Mouse (Mus musculus) neural tube, postnatal 0 days (tissue): ENCODE measurements around the gene Camta1. TPM values are rescaled to one million over a fixed set of nuclear protein-coding genes. Genes with fewer than 3 reads are reported as not detected.

Experiments used
- polyA plus RNA-seq: library from polyadenylated mRNA; unstranded; fragments of >200 nt; fragmentation: Nextera tagmentation; extraction: Ambion mirVana; gene quantifications from 2 replicates; pipeline ENCODE4 v1.2.1, GENCODE M21; 2015

The Camta1 gene
- polyA plus RNA-seq = 164 and 171 TPM in 2 replicates

DNA sequence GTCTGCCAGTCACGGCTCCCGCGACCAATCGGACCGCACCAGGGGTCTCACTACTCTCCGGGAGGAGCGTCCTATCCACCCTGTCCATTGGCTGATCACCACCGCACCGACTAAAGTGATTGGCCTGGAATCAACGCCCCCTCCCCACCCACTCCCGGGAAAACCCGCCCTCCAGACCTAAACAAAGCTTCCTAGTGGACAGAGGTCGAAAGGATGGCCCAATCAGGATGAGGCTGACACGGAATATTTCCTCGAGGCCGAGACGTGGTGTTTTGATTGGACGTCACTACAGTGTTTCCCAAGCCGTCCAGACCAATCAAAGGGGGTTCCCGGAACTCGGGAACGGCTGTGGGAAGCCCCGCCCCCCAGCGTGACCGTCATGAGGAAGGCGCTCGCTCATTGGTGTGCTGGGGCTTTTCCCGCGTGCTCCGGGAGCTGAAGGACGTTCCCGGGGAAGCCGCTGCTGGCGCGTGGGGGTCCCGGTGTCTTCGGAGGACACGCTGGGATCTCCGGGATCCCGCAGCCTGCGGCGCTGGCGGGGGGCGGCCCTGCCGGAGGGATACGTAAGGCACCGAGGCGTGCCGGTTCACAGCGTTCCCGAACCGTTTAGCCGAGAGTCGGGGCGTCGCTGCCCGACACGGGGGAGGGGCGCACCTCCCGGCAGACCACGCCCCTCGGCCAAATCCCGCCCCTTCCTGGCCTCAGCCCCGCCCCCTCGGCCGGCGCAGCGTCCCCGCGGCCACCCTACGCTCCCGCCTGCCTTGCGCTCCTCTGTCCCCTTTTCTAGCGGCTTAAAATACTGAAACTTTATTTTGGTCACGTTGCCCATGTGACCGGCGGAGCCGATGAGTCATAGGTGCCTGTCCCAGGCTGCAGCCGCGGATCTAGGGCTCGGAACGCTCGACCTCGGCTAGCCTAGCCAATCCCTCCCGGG is at the start of gene Camta1:
Gene Camta1 (minus strand): TSS at position 71 of the 934 bp plus-strand sequence.

DNA sequence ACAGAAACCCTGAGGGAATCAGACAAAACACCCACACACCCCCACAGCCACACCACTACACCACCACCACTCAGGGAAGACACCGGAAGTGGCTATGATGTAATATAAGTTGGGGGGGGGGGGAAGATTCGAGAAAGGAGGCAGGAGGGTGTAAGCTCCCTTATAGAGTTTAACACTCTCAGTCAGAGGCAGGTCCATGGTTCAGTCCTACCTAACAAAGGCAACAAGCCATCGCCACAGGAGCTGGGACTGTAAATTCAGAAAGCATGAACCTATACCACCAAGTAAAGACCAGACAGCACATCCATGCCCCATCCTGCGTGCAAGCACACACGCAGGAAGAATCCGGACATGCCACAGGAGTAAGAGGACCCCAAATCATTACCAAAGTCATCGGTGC is 772.4 kb downstream of the Camta1 start, which contains the start of gene Gm13090:
Gene Gm13090 (plus strand): TSS at position 301 of the 400 bp plus-strand sequence.

DNA sequence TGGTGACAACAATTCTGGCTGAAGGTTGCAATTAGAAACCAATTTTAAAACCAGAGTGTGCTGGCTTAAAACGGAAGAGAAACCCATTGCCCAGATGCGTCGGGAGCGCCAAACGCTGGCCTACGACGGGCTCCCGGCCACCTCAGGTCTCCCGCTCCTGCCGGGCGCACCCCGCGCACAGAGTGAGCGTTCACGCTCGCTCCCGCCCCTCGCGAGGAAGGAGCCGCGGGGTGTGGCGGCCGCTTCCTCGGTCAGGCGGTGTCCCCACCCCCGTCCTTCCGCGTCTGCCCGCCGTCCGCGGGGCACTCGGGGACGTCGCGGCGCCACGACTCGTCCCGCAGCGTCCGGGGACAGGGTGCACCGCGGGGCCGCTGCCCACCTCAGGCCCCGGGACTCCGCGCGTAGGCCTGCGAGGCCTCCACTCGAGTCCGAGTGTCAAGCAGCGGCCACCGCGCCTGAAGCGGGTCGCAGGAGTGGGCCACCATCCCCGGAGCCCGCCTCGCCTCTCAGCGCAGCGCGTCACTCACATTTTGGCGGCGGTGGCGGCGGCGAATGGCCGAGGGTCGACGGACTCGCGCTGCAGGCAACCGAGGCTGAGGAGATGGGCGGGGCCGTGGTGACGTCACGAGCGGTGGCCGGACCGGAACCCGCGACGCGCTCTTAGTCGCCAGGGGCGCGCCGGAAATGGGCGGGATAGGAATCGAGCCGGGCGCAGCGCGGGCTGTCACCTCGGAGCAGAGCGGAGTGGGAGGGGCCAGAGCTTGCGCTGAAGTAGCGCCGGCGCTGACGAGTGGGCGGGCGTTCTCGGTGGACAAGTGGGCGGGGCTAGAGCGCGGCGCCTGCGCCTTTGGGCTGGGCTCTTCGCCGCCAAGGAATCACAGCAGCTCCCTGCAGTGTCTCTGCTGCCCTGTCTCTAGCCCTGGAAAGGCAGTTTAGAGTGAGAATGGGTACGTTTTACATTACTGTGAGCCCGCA is 804.0 kb downstream of the Camta1 start, which contains the start of gene Vamp3:
Gene Vamp3 (minus strand): TSS at position 617 of the 975 bp plus-strand sequence.

DNA sequence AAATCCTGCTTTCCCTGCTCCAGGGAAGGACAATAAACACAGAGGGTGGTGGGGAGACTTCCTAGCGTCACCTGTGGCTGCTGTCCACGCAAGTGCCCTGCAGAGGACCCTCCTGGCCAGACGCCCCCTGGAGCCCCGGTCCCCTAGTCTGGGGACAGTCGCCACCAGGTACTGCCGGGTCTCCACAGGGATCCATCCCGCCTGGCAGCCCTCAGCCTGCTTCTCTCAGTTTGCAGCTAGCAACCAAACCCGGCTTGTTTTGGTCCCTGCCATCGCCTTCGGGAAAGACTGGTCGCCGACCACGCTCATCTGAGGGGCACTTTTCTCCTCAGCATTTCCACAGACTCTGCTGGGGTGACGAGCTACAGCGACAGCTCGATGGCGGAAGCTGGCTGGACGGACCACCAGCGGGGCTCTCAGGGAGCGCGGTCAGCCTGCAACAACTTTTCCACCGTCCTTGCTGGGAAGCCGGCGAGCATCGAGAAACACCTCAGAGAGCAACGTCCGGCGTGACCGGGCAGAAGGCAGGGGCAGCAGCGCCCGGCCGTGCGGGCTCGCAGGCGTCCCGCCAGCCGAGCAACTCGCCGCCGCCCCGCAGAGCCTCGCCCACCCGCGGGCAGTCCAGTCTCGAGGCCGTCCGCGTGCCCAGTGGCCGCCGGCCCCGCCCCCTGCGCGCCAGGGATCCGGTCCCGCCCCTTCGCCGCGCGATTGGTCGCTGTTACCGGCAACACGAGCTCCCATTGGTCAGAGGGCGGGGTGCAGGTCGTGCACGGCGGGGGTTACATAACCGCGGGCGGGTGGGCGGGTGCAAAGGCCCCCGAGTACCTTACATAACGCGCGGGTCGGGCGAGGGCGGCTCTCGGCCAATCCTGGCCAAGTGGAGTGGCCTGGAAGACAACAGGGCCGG is 817.4 kb downstream of the Camta1 start, which contains the start of gene Per3:
Gene Per3 (minus strand): TSS at position 629 of the 907 bp plus-strand sequence.

DNA sequence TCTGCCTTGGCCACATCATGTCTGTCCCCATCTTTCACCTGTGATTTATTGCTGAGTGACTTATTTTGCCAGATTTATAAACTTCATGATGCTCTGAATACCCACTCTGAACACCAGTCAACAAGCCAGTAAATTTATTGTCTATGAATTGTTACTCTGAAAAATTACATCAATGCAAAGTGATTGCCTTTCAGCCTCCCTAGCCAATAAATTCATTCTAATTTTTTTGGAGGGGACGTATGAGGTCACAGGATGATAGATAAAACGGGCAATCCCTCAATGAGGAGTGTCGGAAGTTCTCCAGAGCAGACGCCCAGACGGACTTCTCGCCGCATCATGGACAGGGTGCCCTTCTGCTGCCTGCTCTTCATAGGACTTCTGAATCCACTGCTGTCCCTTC is 864.9 kb downstream of the Camta1 start, which contains the start of gene Uts2:
Gene Uts2 (plus strand): TSS at position 301 of the 400 bp plus-strand sequence.

DNA sequence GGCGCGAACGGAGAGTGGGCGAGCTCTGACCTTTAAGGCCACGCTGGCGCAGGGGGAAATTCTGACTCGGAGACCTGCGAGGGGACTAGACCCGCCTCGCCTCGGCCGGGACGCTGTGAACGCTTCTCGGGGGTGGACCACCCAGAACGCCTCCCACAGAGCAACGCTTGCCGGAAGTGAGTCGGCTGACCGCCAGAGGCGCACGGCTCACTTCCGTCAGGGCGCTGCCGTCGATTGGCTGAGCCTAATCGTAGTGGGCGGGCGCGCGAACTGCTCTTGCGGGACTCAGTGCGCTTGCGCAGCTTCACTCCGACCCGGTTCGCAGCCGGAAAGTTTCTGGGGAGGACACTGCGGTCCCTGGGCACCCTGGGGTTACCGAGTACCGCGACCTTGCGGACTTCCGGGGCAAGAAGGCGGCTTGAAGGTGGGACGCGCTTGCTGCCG is 947.4 kb downstream of the Camta1 start, which contains the start of the genes Park7 and Tnfrsf9:
Gene Park7 (minus strand): TSS at position 148 of the 444 bp plus-strand sequence.
Gene Tnfrsf9 (plus strand): TSS at position 273 of the 444 bp plus-strand sequence.

Other genes starting within 250 kb of the Camta1 start
- 62.2 and 65.8 TPM in 2 replicates for gene Dnajc11, start 71.8 kb upstream of the Camta1 start, polyA plus RNA-seq
- gene Thap3, start 127.1 kb upstream of the Camta1 start, polyA plus RNA-seq = 40.0 and 49.2 TPM in 2 replicates
- 17.9 and 19.1 TPM in 2 replicates for gene Phf13, start 134.4 kb upstream of the Camta1 start, polyA plus RNA-seq
- 5.3 and 5.5 TPM in 2 replicates for gene Klhl21, start 146.9 kb upstream of the Camta1 start, polyA plus RNA-seq
- 11.9 and 13.2 TPM in 2 replicates for gene Zbtb48, start 165.8 kb upstream of the Camta1 start, polyA plus RNA-seq
- gene Tas1r1, start 176.7 kb upstream of the Camta1 start, polyA plus RNA-seq = 1.9 and 2.0 TPM in 2 replicates
- gene Nol9, start 177.4 kb upstream of the Camta1 start, polyA plus RNA-seq = 19.8 and 21.2 TPM in 2 replicates
- 14.7 and 16.2 TPM in 2 replicates for gene Plekhg5, start 210.6 kb upstream of the Camta1 start, polyA plus RNA-seq